Mouse (Mus musculus): ENCODE data around the gene Ankrd2.

Gene Ankrd2

DNA sequence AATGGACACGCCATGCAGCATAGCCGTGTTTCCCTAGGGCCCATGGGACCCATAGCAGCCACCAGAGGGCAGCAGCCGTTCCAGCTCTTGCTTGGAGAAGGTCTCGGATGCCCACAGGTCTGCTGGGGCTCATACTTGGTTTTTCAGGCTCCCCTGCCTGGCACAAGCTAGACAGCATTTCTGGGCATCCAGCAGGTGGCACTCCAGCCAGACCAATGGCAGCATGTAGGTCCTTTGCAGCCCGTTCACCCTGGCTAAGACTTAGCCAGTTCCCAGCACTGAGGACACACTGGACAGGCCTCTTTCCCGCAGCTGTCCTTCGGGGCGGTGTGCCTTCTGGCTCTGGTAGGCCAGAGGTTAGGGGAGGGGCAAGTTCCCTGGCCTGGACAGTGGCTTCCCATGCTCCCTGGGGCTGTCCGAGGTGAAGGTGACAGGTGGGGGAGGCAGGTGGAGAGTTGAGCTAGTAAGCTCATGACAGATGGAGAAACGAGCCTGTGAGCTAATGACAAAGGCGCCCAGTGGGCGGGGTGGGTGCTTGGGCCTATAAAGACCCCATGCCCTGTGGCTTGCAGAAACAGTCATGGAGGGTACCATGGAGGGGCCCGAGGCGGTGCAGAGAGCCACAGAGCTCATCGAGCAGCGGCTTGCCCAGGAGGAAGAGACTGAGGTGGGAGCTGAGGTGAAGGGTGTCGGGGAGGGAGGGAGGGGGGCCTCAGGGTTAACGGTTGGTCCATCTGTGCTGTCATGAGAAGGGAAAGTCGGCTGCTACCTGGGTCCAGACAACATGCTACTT lies at the start of gene Ankrd2:
Gene Ankrd2 (plus strand): TSS at position 545 of the 793 bp plus-strand sequence.
- peak; percentile 79 for DNase-seq (ENCODE audit: extremely low spot score, low spot score)

DNA sequence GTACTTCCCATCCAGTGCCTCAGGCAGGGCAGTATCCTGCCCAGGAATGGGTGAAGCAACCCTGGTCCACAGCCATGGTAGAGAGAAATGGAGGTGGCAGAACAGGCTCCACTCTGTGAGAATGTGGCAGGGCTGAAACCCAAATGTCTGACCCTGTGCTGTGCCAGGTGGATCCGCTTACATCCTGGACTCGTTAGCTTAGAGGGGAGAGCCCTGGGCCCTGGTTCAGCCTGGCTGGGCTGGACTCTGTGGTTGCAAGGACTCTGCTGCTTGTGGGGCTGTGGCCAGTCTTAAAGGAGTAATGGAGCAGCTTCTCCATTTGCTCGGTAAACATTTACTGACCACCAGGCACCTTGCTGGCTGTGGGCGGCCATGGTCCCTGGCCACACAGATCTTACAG lies 48.6 kb upstream of the Ankrd2 start:
- no peak for DNase-seq (ENCODE audit: extremely low spot score, low spot score)

DNA sequence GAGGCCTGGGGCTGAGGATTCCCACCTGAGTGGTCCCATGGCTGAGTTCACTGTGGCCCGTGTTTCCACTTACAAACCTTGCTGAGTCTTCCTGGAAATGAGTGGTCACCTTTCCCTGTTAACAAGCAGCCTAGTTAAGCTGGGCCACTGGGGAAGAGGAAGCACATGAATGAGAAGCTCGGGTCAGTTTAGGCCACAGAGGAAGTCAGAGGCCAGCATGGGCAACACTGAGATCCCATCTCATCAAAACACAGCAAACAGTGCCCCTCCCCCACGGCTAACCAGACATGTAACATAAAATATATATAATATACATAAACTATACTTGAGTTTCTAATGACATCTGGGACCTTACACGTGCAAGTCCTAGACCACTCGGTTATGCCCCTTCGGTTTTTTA lies 46.0 kb upstream of the Ankrd2 start:
- DNase-seq (ENCODE audit: extremely low spot score, low spot score) = no peak

DNA sequence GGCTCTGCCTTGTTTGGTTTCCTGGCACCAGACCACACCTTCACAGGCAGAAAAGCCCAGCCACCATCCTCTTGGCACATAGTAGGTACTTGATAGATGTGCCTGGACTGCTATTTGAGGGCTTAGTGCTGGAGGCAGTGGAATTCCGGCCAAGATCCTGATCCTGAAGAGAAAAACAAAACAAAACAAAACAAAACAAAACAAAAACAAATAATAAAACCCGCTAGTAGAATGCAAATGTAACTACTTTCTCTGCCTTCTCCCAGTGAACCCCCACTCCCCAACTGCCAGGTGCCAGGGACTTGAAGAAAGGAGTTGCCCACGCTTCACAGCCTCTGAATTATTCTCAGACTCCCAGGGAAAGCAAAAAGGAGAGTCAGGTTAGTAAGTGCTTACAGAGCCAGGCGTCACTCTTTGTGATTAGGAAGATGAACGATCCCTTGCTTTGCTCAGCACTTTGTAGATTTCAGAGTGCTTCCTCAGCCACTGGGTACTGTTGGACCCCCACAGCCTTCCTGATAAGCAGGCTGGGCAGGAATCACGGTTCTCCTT lies 43.8 kb upstream of the Ankrd2 start:
- no peak for DNase-seq (ENCODE audit: extremely low spot score, low spot score)

DNA sequence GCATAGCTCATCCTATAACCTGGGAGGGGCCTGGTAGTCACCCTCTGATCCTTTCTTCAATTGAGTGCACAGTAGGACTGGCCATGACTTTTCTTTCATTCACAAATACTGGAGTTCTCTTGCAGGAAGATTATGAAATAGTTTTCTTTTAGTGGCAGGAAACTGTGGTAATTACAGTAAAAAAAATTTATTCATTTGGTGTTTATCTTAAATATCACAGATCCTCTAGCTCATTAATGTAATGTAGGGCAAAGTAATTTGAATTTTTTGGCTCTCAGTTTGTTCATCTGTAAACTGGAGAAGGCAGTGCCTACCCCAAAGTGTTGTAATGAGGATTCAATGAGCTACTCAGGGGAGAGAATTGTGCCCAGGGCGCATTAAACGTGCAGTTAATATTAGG lies 42.8 kb upstream of the Ankrd2 start:
- no peak for DNase-seq (ENCODE audit: extremely low spot score, low spot score)

- DNase-seq (ENCODE audit: extremely low spot score, low spot score) = no peak
Observed at GRCm38 (mm10) chr19:41993484-41993883, 42.3 kb upstream of the Ankrd2 start.

DNA sequence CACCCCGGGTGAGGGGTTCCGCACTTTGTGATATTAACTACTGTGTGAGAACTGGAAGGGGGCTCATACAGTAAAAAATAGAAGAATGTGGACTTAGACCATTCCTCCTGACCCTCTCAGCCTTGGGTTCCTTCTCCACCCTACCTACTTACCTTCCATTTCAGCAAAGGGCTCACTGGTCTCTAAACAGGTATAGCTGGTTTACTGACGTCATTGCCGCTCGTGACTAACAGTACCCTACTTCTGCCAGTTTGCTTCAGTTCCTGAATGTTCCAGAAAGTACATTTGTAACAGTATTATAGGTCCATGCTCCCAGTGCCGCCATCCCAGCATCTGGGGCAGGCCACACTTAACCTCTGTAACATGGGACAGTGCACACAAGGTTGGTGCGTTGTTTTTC lies 41.8 kb upstream of the Ankrd2 start:
- no peak for DNase-seq (ENCODE audit: extremely low spot score, low spot score)

DNA sequence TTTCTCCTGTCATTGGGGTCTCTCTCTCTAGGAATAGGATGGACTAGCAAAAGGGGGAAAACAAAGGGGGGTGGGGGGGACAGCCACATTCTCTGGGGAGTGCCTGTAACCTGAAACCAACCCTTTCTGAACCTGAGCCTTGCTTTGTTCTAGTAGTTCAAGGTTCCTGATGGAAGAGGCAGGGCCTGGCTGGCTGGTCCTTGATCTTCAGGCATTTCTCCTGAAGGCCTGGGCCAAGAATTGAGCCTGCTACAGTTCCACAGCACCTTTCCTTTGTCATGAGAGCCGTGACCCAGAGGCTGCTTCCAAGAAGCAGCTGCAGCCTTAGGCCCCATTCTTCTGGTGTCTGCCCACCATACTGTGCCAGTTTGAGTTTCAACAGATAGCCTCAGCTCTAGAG lies 40.3 kb upstream of the Ankrd2 start:
- DNase-seq (ENCODE audit: extremely low spot score, low spot score) = no peak

GRCm38 (mm10) chr19:41997090-41997489 lies 38.7 kb upstream of the Ankrd2 start:
- DNase-seq (ENCODE audit: extremely low spot score, low spot score) = no peak

DNA sequence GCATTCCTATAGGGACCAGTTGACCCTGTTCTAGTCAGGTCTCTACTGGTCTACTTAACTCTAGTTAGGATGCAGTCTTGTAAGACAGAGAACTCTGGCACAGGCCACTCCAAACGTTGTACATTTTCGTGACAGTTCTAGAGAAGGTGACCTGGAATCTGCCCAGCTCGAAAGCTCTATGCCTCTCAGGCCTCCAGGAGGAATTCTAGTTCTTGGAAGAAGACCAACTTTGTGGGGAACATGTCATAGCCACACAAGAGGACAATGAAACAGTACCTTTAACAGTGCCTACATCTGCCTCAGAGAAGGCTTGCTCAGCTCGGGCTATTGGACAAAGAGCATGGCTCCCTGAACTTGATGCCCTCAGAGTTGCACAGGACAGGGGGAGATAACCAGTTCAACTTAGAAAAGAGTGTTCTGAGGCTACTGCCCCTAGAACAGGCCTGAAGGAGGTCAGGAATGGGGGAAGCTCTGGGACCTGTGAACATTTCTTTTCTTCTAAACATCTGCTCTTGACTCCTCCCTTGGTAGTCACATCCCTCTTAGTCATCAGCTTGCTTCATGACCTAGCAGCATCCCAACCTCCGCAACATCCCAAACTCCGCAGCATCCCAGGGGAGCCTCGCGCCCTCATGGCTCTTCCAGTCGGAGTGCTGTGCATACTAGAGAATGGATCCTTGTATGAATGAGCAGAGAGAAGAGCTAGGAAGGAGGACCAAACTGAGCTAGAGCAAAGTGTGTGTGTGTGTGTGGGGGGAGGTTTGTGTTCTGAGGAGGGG lies 36.8 kb upstream of the Ankrd2 start:
- no peak for DNase-seq (ENCODE audit: extremely low spot score, low spot score)

GRCm38 (mm10) chr19:41999688-42000283 lies 36.0 kb upstream of the Ankrd2 start:
- DNase-seq (ENCODE audit: extremely low spot score, low spot score) = no peak

GRCm38 (mm10) chr19:42000446-42000958 lies 35.3 kb upstream of the Ankrd2 start:
- DNase-seq (ENCODE audit: extremely low spot score, low spot score) = no peak

- no peak for DNase-seq (ENCODE audit: extremely low spot score, low spot score)
Observed at GRCm38 (mm10) chr19:42001253-42001980, 34.4 kb upstream of the Ankrd2 start.

DNA sequence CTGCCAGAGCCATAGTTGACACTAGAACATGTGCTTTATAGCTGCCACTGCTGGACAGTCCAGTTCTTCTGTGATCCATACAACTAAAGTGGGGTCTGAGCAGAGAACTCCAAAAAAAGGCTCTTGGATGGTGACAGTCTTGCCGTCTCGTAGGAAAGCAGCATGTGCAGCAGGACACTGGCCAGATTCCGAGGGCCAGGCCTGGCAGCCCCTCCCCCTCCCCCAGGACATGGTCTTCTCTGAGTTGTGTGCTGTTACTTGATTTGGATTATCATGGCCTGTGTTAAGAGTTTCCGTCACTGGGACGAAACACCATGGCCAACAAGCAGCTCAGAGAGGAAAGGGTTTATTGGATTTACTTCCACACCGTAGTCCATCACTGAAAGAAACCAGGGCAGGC lies 31.5 kb upstream of the Ankrd2 start:
- no peak for DNase-seq (ENCODE audit: extremely low spot score, low spot score)

DNA sequence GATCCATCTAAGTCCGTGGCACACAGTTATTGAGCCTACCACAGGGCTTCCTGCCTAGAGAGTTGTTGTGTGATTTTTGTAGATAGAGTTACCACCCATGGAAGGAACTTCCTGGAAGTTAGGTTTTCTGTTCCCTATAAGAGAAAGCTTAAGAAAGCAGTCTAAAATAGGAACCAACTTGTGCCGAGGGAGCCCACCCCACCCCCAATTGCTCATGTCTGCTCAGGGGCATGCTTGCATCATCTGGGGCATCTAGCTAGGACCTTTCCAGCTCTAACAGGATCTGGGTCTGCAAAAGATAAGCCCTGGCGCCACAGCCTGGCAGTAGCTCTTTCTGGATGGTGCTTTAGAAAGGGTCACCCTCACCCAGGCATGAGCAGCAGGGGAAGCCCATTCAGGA lies 30.2 kb upstream of the Ankrd2 start:
- DNase-seq (ENCODE audit: extremely low spot score, low spot score) = no peak

GRCm38 (mm10) chr19:42006568-42006967 lies 29.2 kb upstream of the Ankrd2 start:
- DNase-seq (ENCODE audit: extremely low spot score, low spot score) = no peak

DNA sequence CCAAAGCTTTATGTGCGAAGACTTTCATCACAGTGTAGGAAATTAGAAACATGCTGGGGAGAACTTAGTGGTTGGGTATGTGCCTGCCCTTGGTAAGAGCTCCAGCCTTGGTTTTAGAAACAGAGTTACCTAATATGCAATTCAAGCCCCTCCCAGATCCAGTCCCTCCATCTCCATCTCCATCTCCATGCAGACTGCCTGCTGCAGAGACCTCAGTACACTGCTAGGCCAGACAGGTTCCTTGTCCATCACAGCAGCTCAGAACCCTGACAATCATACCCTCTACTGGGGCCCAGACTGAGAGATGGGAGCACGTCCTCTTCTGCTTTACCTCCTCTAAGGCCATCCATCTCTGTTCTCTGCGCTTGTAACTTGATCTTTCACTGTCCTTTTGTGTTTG lies 27.2 kb upstream of the Ankrd2 start:
- DNase-seq (ENCODE audit: extremely low spot score, low spot score) = no peak

GRCm38 (mm10) chr19:42009067-42009466 lies 26.7 kb upstream of the Ankrd2 start:
- no peak for DNase-seq (ENCODE audit: extremely low spot score, low spot score)

GRCm38 (mm10) chr19:42010436-42010835 lies 25.4 kb upstream of the Ankrd2 start:
- DNase-seq (ENCODE audit: extremely low spot score, low spot score) = no peak

DNA sequence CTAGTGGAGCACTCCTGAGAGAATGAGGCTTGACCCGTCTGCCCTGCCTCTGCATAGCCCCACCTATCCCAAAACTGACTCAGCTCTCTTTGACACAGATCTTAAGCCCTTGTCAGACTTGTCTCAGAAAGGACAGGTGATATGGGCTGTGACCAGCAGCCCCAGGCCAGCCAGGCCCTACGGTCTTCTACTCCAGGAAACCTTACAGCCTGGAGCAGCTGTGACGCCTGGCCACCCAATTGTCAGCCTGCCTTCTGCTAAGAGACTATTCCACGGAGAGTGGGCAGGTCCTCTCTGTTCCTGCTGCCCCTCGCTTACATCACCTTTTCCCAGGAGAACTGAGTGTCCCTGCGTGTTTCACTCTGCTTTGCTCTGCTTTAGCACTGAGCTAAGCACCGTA lies 24.7 kb upstream of the Ankrd2 start:
- no peak for DNase-seq (ENCODE audit: extremely low spot score, low spot score)

DNA sequence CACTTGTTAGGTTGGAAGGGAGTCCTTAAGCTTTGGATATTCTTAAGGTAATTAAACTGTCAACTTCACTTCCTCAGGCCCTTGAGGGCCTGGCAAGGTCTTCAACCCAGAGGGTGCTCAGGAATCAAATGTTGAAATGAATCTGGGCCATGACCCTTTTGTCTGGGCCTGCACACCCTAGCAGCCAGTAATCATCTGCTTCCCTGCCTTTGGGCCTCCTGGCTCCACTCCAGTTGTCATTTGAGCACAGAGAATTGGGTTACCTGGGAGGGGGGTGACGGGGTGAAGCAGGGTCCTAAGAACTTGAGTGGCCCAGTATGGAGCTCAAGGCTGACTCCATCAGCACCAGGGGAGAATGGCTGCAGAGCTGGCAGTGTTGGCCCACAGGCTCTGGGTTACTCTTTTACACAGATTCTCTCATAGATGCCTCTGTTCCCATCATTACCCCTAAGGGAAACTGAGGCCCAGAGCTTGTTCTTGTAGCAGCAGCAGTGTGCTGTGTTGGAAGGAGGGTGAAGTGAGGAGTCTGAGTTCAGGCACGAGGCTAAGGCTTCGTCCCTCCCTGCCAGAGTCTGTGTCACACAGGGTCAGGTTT lies 21.5 kb upstream of the Ankrd2 start:
- no peak for DNase-seq (ENCODE audit: extremely low spot score, low spot score)
